Mouse (Mus musculus) small intestine, adult 2 months (tissue): ENCODE data around the gene Depdc7.

Source experiments
- CTCF ChIP-seq: fragments of 200-500 bp; IDR thresholded peaks from 2 replicates; pipeline ENCODE4 v1.5.1; 2012; ENCODE audit warnings: low read depth, mild to moderate bottlenecking, control low read depth, inconsistent platforms, low read length, moderate library complexity, mixed read lengths; ENCODE audit not compliant: insufficient replicate concordance, insufficient read length; ENCODE audit errors: extremely low read depth
- POLR2A ChIP-seq: fragments of 200-500 bp; IDR thresholded peaks from 2 replicates; pipeline ENCODE4 v1.6.1; 2012; ENCODE audit warnings: low read depth, mild to moderate bottlenecking, control low read depth, inconsistent platforms, low read length, moderate library complexity

GRCm38 (mm10) chr2:104739691-104740090, 3.0 kb downstream of the Depdc7 start:
- no peak for TF ChIP-seq CTCF
- no peak for TF ChIP-seq POLR2A
